Mouse (Mus musculus) gastrocnemius, postnatal 36 days (tissue): ENCODE data around the gene Cep97. TPM values are rescaled to one million over a fixed set of nuclear protein-coding genes. Genes with fewer than 3 reads are reported as not detected.
"Not testable (repeated sequence)": the region's sequence is repeated elsewhere in the genome, so short reads cannot be mapped to it uniquely, and the experiment has no call there.

ENCODE experiments used
- DNase-seq, 2 experiments: peaks; one replicate each; pipeline ENCODE4 v3.0.0; 2022
- intact Hi-C: fragments of 180-260 bp; cut with DNase I; formaldehyde crosslinking; loops from one replicate; pipeline ENCODE4 v1.15.1; 2025
- total RNA-seq, 2 experiments: library from RNA; stranded (reverse); gene quantifications; 2 replicates each; pipeline ENCODE4 v1.2.3; 2021

Cep97 gene
- total RNA-seq, 2 experiments from 2014 or later = 4.4 to 5.1 TPM

- DNase-seq = no peak
- intact Hi-C loops = no loop called here
Observed at GRCm38 (mm10) chr16:55893410-55894107, 41.1 kb downstream of the Cep97 start.

DNA sequence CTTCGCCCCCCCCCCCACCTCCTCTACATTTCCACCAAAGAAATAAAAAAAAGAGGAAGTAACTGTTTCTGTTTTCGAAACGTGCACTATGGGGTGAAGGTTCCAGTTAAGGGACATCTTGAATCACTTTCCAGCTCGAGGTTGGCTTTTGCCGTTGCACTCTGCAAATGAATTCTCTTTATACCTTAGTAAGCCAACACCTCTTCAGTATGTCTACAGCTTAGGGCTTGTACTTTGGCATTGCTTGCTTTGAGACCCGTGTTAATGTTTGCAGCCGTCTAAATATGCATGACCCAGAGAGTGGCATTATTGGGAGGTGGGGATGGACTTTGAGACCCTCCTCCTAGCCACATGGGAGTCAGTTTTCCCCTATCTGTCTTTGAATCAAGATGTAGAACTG is 42.2 kb downstream of the Cep97 start:
- DNase-seq = no peak
- intact Hi-C loops = no loop called here

DNA sequence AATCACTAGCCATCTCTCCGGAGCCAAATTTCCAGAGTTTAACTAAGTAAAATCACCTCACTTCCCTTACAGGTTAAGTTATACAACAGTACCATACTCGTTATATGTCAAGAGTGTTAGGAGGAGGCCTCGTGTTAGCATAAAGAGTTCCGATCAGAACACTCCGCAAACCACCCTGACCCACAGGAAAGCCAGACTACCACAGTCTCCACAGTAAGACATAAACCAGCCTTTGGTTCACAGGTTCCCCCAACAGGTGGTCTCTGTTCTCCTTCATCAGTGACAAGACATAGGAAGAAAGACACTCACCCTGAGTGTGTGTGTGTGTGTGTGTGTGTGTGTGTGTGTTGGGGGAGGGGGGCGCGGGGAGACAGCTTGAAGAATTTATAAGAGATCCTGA is 43.3 kb downstream of the Cep97 start:
- intact Hi-C loops = no loop called here
- DNase-seq = no peak

DNA sequence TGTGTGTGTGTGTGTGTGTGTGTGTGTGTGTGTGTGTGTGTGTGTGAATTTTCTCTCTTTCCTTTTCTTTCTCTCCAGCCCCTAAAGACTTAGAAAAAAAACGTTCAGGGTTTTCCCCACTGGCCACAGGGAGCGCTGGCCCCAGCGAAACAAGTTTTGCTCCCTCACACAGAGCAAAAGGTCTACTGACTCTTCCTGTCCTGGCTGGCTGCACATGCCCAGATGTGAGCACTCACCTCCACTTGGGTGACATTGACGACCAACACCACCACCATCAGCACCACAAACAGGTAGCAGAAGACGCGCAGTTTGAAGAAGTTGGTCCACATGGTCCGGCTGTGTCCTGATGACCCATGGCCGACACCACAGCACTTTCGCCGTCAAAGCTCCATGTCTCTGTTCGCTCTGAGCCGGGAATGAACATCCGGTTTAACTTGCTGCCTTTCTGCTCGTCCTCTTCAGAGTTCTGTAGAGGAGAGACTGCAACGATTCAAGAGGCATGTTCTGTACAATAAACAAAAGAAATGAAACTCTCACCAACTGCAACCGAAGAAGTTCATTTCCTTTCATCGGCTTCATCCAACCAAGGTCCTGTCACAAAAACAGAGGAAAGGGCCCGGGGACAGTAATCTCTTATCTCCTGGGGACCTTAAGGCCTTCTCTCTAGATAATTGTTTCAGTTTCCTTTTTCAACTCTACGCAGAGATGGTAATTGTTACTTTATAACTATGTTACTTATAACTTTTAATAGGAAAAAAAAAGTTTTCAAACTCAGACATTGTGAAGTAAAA is 44.1 kb downstream of the Cep97 start:
- intact Hi-C loops = no loop called here
- DNase-seq = no peak

- DNase-seq = no peak
- intact Hi-C loops = no loop called here
Observed at GRCm38 (mm10) chr16:55889451-55889850, 45.2 kb downstream of the Cep97 start.

DNA sequence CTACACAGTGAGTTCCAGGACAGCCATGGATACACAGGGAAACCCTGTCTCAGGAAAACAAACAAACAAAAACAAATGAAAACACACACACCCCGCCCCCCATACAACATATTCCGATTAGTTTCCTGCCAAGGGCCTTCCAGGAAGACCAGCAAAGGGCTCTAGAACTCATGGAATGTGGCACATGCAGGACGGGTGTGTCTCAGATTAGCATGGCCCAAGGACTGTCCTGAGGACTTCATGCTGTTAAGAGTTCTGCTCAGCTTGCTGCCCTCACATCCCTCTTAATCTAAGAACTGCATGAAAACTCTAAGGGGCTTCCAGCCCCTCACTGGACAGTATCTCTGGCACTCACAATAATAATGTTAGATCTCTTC is 46.1 kb downstream of the Cep97 start:
- no peak for DNase-seq
- intact Hi-C loops = no loop called here

DNA sequence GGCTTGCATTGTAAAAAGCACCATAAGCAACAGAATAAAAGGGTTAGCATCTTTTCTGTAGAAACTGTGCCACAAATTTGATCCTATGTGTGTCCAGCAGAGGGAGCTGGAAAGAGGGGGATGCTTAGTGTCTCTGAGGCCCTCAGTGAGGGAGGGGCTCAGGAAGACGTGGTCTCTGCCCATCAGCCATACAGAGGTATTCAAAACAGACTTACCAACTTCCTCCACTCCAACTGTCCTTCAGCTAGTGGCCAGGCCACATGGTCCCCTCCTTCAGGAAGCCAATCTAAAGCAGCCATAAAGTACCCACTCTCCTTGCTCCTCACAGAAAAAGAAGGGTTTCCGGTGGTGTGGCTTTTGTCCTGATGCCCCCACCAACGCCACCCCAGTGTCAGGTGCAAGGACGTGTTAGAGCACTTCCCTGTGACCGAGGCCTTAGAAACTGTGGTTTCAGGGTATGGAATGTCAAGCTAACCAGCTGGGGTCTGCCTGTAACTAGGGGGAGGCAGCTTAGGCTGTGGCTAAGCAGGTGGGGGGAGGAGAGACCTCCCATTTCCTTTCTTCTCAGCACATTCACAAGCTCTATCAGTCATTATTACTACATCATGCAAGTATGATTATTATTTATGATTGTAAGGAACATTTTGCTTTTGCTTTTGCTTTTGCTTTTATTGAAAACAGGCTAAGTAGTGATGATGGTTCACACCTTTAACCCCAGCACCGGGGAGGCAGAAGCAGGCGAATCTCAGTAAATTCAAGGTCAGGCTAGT is 46.7 kb downstream of the Cep97 start:
- DNase-seq = no peak
- intact Hi-C loops = no loop called here

DNA sequence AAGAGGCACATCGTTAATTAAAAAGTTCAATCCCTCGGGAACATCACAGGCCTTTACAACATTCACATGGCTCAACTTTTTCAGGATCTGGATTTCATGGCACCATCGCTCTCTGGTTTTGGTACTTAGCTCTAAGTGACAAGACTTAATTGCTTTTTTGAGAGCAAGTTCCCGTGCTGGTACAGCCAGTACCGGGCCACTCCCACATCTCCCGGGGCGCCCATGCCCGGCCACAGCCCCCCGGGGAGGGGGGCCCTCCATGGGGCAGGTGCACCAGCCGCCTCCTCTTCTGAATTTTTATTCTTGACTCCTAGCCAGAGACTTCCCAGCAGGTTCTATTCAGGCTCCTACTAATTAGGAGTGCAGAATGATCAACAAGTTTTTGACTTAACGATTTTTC is 50.4 kb downstream of the Cep97 start:
- DNase-seq = no peak
- intact Hi-C loops = no loop called here

DNA sequence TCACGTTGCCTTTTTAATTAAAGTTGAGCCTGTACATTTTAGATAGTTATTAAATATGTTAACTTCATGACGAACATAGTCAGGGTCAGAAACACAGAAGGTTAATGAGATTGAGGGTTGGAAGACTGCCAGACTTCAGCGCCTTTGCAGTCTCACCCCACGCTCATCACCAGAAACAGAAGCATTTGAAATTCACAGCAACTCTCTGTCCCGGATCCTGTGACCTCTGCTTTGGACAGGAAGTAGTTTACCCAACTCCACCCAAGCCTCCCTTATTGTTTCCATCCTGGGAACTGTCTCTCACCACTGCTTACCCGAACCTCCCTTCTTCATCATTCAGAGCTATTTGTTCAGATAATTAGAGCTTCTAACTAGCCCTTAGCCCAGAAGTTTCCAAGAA is 58.6 kb downstream of the Cep97 start:
- intact Hi-C loops = no loop called here
- DNase-seq = no peak

DNA sequence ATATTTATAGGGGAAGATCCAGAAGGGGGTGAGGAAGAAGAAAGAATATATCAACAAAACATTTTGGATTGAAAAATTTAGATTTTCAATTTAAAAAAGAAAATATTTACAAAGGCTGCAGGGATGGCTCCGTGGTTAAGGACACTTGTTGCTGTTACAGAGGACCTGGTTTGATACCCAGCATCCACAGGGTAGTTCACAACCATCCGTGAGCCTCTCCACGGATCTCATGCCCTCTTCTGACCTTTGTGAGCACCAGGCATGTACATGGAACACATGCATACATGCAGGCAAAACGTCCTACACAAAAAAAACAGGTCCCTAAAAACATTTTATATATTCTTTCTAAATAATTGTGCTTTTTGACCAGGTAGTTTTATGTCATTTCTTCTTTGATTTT is 70.8 kb downstream of the Cep97 start:
- intact Hi-C loops = no loop called here
- no peak for DNase-seq

DNA sequence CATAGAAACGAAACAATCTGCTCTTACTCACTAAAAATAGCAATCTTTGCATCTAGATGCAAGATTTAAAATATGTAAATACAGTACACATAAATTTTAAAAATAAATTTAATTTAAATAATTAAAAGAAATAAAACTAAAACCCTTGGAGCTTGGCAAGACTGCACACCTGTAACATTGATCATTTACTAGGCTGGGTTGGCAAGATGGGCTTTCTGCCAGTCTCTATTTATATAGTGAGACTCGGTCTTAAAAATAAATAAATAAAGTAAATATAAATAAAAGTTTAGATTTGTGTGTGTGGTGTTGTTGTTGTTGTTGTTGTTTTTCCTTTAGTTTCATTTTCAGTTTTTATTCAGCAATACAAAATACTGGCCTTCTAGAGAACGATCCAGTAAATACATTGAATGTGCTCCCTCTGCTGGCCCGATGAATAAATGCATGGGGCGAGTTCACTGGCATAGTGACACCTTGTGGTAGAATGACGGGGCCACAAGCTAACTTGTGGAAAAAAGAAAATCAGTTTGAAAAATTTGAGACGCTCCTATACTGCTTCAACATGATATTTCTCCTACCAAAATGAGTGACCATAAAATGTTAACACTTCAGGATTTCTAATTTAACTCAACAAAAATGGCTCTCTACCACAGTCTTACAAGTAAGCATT is 71.4 kb downstream of the Cep97 start:
- DNase-seq = peak; percentile 35 to 53
- intact Hi-C loops = no loop called here

GRCm38 (mm10) chr16:55861104-55861503 is 73.6 kb downstream of the Cep97 start:
- no peak for DNase-seq

GRCm38 (mm10) chr16:55859421-55859820 is 75.2 kb downstream of the Cep97 start:
- intact Hi-C loops = not testable (repeated sequence)

More at GRCm38 (mm10) chr16:55861104-55861503, 73.6 kb downstream of the Cep97 start:
- intact Hi-C loops = no loop called here

DNA sequence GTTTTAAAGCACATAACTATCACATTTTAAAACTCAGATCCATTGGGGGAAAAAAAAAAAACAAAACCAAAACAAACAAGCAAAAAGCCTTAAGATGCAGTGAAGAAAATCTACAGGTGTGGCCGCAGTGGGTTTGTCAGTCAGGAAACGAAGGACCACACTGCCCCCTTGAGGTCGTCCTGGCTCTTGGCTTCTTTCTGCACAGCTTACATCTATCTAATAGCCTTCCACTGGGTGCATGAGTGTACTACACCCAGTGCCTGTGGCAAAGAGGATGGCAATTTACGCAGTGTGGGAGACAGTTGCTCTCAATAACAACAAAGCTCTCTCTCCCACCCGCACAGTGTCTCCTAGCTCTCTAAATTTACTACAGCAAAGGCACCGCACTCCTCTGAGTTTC is 76.2 kb downstream of the Cep97 start:
- intact Hi-C loops = no loop called here
- peak; percentile 38 to 45 for DNase-seq

More at GRCm38 (mm10) chr16:55859421-55859820, 75.2 kb downstream of the Cep97 start:
- DNase-seq = not testable (repeated sequence)

- DNase-seq = peak; percentile 45 to 66
- intact Hi-C loops = loop anchor here (2.0 kb wide), 1 partner anchor 372 kb away; no protein-coding TSS in a partner anchor
Observed at GRCm38 (mm10) chr16:55852943-55853727, 81.5 kb downstream of the Cep97 start.

- no peak for DNase-seq
- intact Hi-C loops = loop anchor here (2.0 kb wide), 1 partner anchor 372 kb away; no protein-coding TSS in a partner anchor
Observed at GRCm38 (mm10) chr16:55852515-55852914, 82.1 kb downstream of the Cep97 start.

DNA sequence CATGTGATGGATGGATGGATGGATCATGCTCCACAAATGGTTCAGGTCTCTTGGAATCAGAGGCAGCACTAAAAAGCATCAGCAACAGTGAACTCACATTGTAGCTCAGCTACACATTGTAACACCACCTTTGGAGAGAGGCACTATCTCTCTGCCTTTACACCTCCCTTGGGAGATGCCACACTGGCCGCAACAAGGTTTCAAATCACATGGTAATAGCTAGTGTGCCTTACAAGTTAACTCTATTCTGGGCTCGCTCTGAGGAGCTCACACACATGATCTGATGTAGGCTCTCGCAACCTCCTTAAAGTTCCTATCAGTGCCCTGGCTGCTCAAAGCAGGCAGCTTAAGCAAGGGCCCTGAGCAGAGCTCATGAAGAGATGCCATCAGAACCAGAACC is 84.2 kb downstream of the Cep97 start:
- intact Hi-C loops = no loop called here
- DNase-seq = no peak
